Mouse (Mus musculus) limb, embryonic 13.5 days (tissue): ENCODE measurements around the gene Ccng2. TPM values are rescaled to one million over a fixed set of nuclear protein-coding genes. Genes with fewer than 3 reads are reported as not detected.

Experiments used
- ATAC-seq: fragments of 200-750 bp; cut with Nextera tagmentation; 2 replicates; pipeline ENCODE4 v1.8.0; 2017; ENCODE audit warnings: low read depth, moderate number of reproducible peaks, moderate TSS enrichment; ENCODE audit not compliant: low FRiP score
- H3K27ac ChIP-seq: fragments of 300-500 bp; sonication (generic); 2 replicates; pipeline ENCODE4 v1.5.1; 2015; ENCODE audit warnings: inconsistent platforms, mild to moderate bottlenecking, moderate library complexity
- H3K27me3 ChIP-seq: fragments of 300-500 bp; sonication (generic); 2 replicates; pipeline ENCODE4 v1.6.1; 2015; ENCODE audit warnings: mild to moderate bottlenecking, inconsistent platforms
- H3K36me3 ChIP-seq: fragments of 300-500 bp; sonication (generic); 2 replicates; pipeline ENCODE4 v1.6.1; 2015; ENCODE audit warnings: inconsistent platforms, mild to moderate bottlenecking, moderate library complexity
- H3K4me1 ChIP-seq: fragments of 300-500 bp; sonication (generic); 2 replicates; pipeline ENCODE4 v1.6.1; 2015; ENCODE audit warnings: inconsistent platforms
- H3K4me2 ChIP-seq: fragments of 300-500 bp; sonication (generic); replicated peaks from 2 replicates; pipeline ENCODE4 v1.6.1; 2015; ENCODE audit warnings: inconsistent platforms, mild to moderate bottlenecking, moderate library complexity
- H3K4me3 ChIP-seq: fragments of 300-500 bp; sonication (generic); 2 replicates; pipeline ENCODE4 v1.5.1; 2015; ENCODE audit warnings: moderate library complexity, mild to moderate bottlenecking, inconsistent platforms
- H3K9ac ChIP-seq: fragments of 300-500 bp; sonication (generic); 2 replicates; pipeline ENCODE4 v1.6.1; 2015; ENCODE audit warnings: mild to moderate bottlenecking, inconsistent platforms
- H3K9me3 ChIP-seq: fragments of 300-500 bp; sonication (generic); 2 replicates; pipeline ENCODE4 v1.6.1; 2016; ENCODE audit warnings: inconsistent platforms
- WGBS: fragments of 180-500 bp; shearing (Covaris S2); methylation state at CpG from one replicate; pipeline ENCODE4 v1.1.7; 2015; 5-methylcytosine and 5-hydroxymethylcytosine counted together
- polyA plus RNA-seq: library from polyadenylated mRNA; unstranded; fragments of >200 nt; fragmentation: Nextera tagmentation; extraction: Ambion mirVana; gene quantifications from 2 replicates; pipeline ENCODE4 v1.2.1, GENCODE M21; 2015

Ccng2 gene
- polyA plus RNA-seq, 1 experiment from 2014 or later = 85.8 TPM

DNA sequence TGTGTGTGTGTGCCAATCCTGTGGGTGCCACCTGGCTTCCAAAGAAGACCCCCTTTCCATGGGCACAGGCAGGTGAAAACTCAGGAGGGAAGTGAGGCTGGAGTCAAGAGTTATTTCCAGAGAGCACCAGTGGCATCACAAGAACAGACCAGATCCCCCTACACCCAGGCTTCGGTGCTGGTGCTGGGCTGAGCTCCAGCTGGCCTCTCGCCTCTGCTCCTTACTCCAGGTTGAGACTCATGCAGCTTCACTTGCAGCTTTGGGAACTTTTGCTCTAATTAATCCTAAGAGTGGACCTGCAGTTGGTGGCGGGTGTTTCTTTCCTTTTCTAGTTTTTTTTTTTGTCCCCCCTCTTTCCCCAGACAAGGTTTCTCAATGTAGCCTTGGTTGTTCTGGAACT is 30.3 kb downstream of the Ccng2 start:
- 80% methylated on average over 3 of the region's 3 CpGs for WGBS
- no peak overlapping the region for H3K9ac ChIP-seq
- H3K9me3 ChIP-seq = peaks cover 13% of the 10 kb centered on the region
- no peak overlapping the region for H3K4me2 ChIP-seq
- ATAC-seq = no peak
- no peak overlapping the region for H3K4me3 ChIP-seq
- no peak overlapping the region for H3K27ac ChIP-seq
- H3K4me1 ChIP-seq = no peaks in the 10 kb centered on the region
- H3K27me3 ChIP-seq = no peaks in the 10 kb centered on the region
- no peaks in the 10 kb centered on the region for H3K36me3 ChIP-seq

DNA sequence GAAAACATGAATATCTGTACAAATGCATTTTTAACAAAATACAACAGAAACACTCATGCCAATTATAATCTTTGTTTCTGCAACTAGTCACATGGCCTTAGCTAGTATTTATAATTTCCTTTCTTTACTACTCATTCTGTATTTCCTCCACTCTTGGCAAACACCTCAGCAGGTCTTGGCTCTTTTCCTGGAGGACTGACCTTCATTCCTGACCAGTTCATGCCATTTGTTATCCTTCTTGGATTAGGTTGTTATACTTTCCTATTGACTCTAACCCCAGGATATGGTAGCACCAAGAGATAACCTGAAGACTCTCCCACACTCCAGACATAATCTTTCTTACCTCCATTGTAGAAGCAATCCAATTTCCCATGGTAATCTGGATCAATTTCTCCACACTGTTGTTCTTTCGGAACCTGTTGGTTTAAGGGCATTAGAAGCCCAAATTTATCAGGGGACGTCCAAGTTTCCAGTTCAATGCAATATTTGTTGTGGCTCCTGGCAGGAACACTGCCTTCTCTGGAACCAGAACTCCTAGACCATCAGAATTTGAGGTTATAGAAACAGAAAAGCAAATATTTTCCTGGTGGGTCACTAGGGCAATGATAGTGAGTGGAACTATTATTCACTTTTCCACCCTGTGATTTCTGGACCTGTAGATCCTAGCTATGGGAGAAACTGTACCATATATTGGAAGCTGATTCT is 38.2 kb downstream of the Ccng2 start:
- WGBS = 77% methylated on average over 2 of the region's 2 CpGs
- H3K4me3 ChIP-seq = no peak overlapping the region
- H3K9ac ChIP-seq = no peak overlapping the region
- ATAC-seq = no peak
- no peaks in the 10 kb centered on the region for H3K36me3 ChIP-seq
- H3K27me3 ChIP-seq = no peaks in the 10 kb centered on the region
- H3K4me1 ChIP-seq = no peaks in the 10 kb centered on the region
- peaks cover 5% of the 10 kb centered on the region; the same call in 1 of the 2 replicates for H3K9me3 ChIP-seq
- no peak overlapping the region for H3K27ac ChIP-seq
- no peak overlapping the region for H3K4me2 ChIP-seq

DNA sequence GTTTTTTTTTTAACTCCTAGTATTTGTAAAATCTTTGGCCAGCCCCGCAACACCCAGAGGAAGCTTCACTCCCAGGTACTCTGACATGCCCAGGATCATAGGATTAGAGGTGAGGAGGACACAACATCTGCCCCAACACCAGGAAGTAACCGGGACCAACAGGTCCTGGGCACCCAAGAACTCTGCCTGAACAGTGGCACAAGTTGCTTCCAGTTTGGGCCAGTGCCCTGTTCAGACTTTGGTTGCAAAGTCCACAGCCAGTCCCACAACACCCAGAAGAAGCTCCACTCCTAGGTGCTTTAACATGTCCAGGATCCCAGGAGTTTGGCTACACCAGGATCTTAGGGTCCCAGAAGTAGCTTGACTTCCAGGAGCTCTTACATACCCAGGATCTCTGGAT is 41.9 kb downstream of the Ccng2 start:
- Histone ChIP-seq H3K27ac (no peak overlapping the region), H3K4me1 (no peaks in the 10 kb centered on the region), H3K36me3 (no peaks in the 10 kb centered on the region), H3K4me3 (no peak overlapping the region), H3K4me2 (no peak overlapping the region), H3K9ac (no peak overlapping the region), H3K9me3 (no peaks in the 10 kb centered on the region), H3K27me3 (no peaks in the 10 kb centered on the region)
- WGBS = 84% methylated on average over 2 of the region's 2 CpGs
- no peak for ATAC-seq

DNA sequence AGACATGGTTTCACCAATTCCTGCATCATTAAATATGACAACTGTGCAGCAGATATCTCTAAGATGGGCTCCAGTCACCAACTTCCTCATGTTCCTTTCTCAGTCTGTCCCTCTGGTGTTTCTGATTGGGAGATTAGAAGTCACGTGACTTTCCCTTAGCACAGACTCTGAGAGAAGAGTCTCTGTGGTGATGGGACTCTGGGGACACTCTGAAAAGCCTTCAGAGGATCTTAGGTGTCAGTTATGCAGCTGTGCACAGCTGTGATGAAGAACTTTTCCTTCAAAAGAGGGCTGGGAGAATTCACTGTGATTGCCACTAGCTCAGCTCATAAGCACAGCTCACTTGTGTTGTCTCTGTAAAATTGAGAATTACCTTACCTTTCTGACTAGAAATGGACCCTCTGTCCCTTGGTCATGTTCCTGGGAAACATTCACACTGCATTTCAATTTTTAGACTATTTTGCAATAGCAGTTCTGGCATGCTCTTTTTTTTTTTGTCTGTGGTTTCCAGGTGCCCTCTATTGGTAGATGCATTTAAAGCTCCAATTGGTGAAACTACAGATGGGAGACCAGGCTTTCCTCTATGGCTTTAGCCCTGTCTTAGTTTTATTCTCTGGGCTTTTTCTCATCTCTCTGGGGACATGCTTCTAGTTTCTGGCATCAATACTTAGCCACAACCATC is 56.4 kb downstream of the Ccng2 start:
- no peak overlapping the region for H3K27ac ChIP-seq
- no peak for ATAC-seq
- WGBS = 38% methylated on average over 1 of the region's 1 CpGs

More for the DNA sequence above, 56.4 kb downstream of the Ccng2 start:
- Histone ChIP-seq H3K9me3 (no peaks in the 10 kb centered on the region), H3K4me2 (no peak overlapping the region), H3K4me1 (no peaks in the 10 kb centered on the region), H3K4me3 (no peak overlapping the region), H3K9ac (no peak overlapping the region), H3K36me3 (no peaks in the 10 kb centered on the region), H3K27me3 (no peaks in the 10 kb centered on the region)

Other genes with a start within 250 kb of the Ccng2 start
- gene Sowahb, start 222.2 kb upstream of the Ccng2 start, polyA plus RNA-seq = 0.19 and 0.43 TPM in 2 replicates
- gene Sept11, start 173.8 kb upstream of the Ccng2 start, polyA plus RNA-seq = 212 and 226 TPM in 2 replicates
- gene Ccni, start 60.8 kb upstream of the Ccng2 start, polyA plus RNA-seq = 114 and 116 TPM in 2 replicates
- gene 2010109A12Rik, start 60.7 kb upstream of the Ccng2 start, polyA plus RNA-seq = 1.6 and 2.1 TPM in 2 replicates